Mouse (Mus musculus) embryo, embryonic 9.5 days (tissue): ENCODE results near the gene Zcchc13.
"Not testable (repeated sequence)": the region's sequence is repeated elsewhere in the genome, so short reads cannot be mapped to it uniquely, and the experiment has no call there.

Experiments
- DNase-seq: peaks from one replicate; pipeline ENCODE4 v3.0.0-alpha.2; 2017; ENCODE audit errors: extremely low spot score

Zcchc13 gene

GRCm38 (mm10) chrX:103638566-103638965 is 8.2 kb downstream of the Zcchc13 start:
- DNase-seq: no peak

DNA sequence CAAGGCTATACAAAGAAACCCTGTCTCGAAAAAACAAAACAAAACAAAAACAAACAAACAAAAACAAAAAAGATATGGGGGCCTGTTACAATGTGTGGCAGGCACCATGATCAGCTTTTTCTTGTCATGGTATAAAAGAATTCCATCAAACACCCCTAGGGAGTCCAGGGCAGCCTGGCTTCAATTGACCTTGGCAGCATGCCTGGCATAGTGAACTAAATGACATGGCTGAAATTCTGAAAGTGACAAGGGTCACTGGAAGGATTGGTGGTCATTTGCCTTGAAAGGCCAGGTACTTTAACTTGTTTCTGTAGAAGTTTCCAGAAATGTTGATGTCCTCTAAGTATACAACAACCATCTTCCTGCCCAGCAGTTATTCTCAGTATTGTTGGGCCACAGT is 13.9 kb downstream of the Zcchc13 start:
- DNase-seq: no peak

DNA sequence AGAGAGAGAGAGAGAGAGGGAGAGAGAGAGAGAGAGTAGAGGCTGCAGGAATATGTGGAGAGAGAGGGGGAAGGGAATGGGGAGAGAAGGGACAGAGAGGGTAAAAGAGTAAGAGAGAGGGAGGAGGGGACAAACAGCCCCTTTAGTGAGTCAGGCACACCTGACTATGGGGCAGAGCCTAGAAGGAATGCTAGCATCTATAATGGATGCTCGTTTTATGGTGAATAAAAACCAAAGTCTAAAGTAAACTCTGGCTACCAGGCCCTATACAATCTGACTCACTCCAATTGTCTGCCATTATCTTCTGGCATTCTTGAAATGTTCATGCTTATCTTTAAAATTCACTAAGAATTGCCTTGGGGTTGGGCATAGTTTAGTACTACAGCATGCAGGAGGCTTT is 21.7 kb downstream of the Zcchc13 start:
- no peak for DNase-seq

DNA sequence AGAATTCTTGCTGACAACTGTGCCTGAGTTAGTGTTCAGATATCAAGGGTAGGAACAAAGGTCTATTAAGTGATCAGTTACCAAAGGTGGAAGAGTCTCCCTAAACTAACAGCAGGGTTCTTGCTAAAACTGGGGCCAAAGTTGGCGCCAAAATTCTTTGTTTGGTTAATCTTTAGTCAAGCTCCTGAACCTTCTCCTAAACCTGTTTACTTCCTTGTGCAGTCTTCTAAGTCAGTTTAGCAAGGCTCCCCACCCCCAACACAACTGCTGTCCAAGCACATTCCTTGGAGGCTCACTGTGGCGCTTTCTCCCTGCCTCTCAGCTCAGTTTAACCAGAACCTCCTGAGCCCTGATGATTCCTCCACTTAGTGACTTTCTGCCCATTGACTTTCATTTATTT is 22.6 kb downstream of the Zcchc13 start:
- DNase-seq: peak; percentile 14

- DNase-seq: no peak
Measured at GRCm38 (mm10) chrX:103658985-103659384, 28.6 kb downstream of the Zcchc13 start.

GRCm38 (mm10) chrX:103664445-103664844 is 34.1 kb downstream of the Zcchc13 start:
- DNase-seq: not testable (repeated sequence)

DNA sequence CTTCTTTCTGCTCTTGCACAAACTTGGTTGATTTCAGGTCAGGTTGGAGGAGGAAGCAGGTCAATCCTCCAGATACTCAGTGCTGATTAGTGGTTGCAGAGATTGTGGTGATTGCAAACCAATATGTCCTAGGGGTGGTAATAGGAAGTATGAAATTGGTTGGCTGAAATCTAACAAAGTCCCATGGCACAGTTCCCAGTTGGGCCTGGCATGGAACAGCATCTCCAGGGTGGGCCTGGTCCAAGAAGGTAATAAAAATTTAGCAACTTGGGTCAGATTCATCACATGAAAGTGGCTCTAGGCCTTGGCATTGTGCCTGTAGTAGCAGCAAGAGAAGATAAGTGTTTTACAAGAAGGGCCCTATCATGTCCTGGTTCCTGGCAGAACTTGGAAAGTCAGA is 39.9 kb downstream of the Zcchc13 start:
- DNase-seq: no peak

GRCm38 (mm10) chrX:103673761-103674160 is 43.4 kb downstream of the Zcchc13 start:
- DNase-seq: no peak

DNA sequence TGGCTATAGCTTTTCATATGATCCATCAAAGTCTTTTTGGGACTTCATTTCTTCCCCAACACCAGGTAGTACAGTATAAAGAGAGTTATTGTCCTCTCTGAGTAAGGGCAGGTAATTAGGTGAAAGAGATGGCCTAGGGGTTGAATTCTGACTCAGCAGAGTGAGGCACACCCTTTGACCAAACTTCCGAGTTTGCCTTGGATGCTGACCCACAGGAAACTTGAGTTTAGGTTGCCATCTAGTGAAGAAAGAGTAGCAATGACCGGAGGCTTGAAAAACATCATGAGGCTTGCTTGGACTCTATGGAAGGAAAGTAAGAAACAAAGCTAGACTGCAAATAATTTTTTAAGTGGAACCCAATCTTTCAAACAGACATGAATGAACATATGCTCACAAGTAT is 44.3 kb downstream of the Zcchc13 start:
- no peak for DNase-seq
